Mouse (Mus musculus): ENCODE measurements at regions not wholly inside any gene's neighbourhood (a gene's known extent, or its start where the extent isn't known, plus 50 kb on each side); places are given as distances from the start of the nearest gene placed in this dataset.
A peak's percentile ranks its signal among the peaks of the same experiment; 100 is the strongest.

DNA sequence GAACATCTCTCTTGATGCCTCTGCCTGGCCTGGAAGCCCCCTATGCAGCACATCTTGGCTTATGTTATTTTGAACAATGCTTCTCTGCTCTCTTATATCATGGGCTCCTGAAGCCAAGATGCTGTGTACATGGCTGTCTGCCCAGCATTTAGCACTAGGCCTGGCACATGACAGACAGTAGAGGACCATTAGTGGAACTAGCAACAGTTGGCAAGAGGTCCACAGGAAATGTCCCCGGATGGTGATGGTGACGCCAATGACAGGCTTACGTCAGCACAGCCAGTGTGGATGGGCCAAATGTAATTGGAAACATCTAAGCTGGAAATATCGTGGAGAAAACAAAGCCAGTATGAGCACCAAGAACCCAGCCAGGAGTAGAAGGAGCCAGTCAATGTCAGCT is 567.1 kb upstream of the Mgmt start:
- WGBS = 83% methylated on average over 4 of the region's 4 CpGs
- Histone ChIP-seq H3K4me3 (no peak overlapping the region), H3K27ac (no peak overlapping the region), H3K27me3 (ENCODE audit: low read depth, poor library complexity, severe bottlenecking) (no peaks in the 10 kb centered on the region), H3K36me3 (no peaks in the 10 kb centered on the region), H3K9me3 (replicated peaks) (no peaks in the 10 kb centered on the region), H3K4me1 (peaks cover 8% of the 10 kb centered on the region; the same call in 1 of the 2 replicates)
- no peak for DNase-seq (ENCODE audit: low spot score)

DNA sequence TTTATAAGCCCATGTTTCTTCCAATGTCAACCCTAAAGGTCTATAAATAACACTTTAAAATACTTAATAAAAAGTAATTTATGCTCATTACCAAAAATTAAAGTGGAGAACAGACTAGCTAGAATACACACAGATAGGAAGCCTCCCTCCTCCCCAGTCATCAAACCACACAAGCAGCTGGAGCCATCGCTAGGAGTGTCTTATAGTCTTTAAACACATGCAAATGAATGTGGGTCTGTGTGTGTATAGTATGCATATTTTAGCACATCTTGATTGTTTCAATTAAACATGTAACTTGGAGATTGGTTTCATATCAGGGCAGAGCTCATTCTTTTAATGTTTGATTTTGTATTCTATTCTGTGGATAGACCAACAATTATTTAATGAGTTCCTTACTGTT is 564.0 kb upstream of the Mgmt start:
- Histone ChIP-seq H3K27ac (no peak overlapping the region), H3K9me3 (replicated peaks) (no peaks in the 10 kb centered on the region), H3K36me3 (no peaks in the 10 kb centered on the region), H3K4me1 (peaks cover 22% of the 10 kb centered on the region), H3K27me3 (ENCODE audit: low read depth, poor library complexity, severe bottlenecking) (no peaks in the 10 kb centered on the region), H3K4me3 (no peak overlapping the region)
- DNase-seq (ENCODE audit: low spot score) = no peak
- WGBS = 88% methylated on average over 1 of the region's 1 CpGs

DNA sequence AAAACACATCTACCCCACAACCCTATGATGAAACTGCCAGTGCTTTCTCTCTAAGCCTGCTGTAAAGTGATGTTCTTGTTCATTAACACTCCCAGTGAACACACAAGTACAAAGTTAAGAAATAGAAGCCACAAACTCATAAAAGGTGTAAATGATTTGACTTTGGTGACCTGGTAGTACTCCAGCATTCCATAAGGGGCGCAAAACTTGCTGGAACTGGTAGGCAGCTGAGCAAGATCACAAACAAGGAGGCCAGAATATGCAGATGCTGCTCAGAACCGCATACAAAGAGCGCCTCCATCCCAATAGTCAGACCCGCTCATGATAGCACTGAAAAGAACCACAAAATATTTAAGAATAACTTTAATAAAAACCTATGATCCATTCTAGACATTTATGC is 561.6 kb upstream of the Mgmt start:
- Histone ChIP-seq H3K4me1 (peaks cover 18% of the 10 kb centered on the region), H3K27me3 (ENCODE audit: low read depth, poor library complexity, severe bottlenecking) (no peaks in the 10 kb centered on the region), H3K4me3 (no peak overlapping the region), H3K27ac (no peak overlapping the region), H3K36me3 (no peaks in the 10 kb centered on the region), H3K9me3 (replicated peaks) (no peaks in the 10 kb centered on the region)
- WGBS = 33% methylated on average over 4 of the region's 4 CpGs
- DNase-seq (ENCODE audit: low spot score) = peak; percentile 42

DNA sequence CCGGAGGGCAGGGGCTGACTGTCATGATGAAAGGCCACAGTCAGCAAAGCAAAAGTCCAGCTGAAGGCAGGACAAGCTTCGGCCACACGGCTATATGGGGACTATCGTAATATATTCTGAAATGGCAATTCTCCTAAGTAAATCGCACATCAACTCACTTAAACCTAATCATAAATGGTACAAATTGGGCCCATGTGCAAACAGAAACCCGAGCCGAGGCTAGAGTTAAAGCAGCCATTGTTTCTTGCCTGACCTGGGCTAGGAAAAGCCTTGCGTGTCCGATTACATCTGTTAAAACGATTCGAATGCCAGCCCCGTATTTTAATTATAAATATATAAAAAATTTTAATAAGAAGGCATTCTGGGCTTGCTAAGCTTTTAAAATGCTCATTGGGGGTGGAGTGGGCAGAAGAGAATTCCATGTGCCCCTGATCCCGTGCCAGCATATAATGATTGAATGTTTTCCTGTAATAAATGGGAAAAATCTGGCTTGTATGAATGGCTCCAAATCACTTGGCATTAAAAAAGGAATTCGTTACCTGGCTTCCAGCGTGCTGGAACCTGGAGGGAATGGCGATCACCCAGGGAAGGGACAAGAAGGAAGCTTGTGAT is 552.7 kb upstream of the Mgmt start:
- H3K27ac ChIP-seq = peak overlapping the region; percentile 89
- peak; percentile 54 for DNase-seq (ENCODE audit: low spot score)
- H3K27me3 ChIP-seq (ENCODE audit: low read depth, poor library complexity, severe bottlenecking) = no peaks in the 10 kb centered on the region
- H3K4me1 ChIP-seq = peaks cover 34% of the 10 kb centered on the region
- H3K36me3 ChIP-seq = no peaks in the 10 kb centered on the region
- peak overlapping the region; percentile 19 for H3K4me3 ChIP-seq
- no peaks in the 10 kb centered on the region for H3K9me3 ChIP-seq (replicated peaks)
- 58% methylated on average over 16 of the region's 16 CpGs for WGBS

DNA sequence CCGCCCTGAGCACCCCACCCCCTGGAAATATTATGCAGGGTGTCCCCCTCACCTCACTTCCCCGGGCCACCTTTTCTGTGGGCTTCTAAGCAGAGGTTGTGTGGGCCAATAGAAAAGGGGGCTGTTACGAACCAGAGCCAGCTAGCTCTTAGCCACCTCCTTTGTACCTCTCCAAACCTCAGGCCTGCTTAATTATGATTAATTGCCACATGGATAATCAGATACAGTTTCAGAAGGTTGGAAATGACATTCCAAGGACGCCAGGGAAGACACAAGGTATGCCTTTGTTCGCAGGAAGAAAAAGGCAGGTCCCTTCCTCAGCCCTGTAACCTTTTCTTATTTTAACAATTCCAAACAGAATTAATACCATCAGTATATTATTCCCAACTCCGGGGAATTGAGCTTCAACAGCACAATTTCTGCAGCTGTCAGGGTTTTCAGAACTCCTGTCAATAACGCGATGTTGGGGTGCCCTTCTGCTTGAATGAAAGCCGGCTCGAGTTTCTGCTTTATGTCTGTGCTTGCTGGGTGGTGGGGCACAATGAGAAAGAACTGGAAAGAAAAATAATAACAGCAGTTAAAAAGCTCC is 552.1 kb upstream of the Mgmt start:
- peak overlapping the region; percentile 19 for H3K4me3 ChIP-seq

DNA sequence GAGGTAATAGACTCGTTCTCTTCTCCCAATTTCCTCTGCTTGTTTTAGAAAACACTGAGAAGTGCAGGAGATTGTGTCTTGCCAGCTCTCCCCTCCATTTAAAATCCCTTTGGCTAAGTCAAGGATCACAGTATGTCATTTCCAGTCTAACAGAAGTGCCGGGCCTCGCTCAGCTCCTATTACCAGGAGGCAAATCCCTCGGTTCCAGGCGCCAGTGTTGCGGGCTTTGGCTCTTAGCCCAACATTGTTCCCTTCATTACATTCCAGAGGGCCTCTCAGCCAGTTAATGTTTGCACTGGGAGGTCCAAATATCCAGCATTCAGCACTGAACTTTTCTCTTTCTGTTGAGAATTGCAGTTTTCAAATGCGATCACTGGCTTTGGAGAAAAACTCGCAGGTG is 551.6 kb upstream of the Mgmt start:
- no peaks in the 10 kb centered on the region for H3K36me3 ChIP-seq
- no peak overlapping the region for H3K4me3 ChIP-seq
- peaks cover 34% of the 10 kb centered on the region for H3K4me1 ChIP-seq
- peak overlapping the region; percentile 89 for H3K27ac ChIP-seq
- 22% methylated on average over 8 of the region's 8 CpGs for WGBS
- H3K9me3 ChIP-seq (replicated peaks) = no peaks in the 10 kb centered on the region
- peak; percentile 72 for DNase-seq (ENCODE audit: low spot score)
- H3K27me3 ChIP-seq (ENCODE audit: low read depth, poor library complexity, severe bottlenecking) = no peaks in the 10 kb centered on the region

More for the DNA sequence above, 552.1 kb upstream of the Mgmt start:
- DNase-seq (ENCODE audit: low spot score) = peak; percentile 56
- Histone ChIP-seq H3K9me3 (replicated peaks) (no peaks in the 10 kb centered on the region), H3K4me1 (peaks cover 34% of the 10 kb centered on the region), H3K27ac (peak overlapping the region; percentile 89), H3K27me3 (ENCODE audit: low read depth, poor library complexity, severe bottlenecking) (no peaks in the 10 kb centered on the region), H3K36me3 (no peaks in the 10 kb centered on the region)
- 35% methylated on average over 10 of the region's 10 CpGs for WGBS

DNA sequence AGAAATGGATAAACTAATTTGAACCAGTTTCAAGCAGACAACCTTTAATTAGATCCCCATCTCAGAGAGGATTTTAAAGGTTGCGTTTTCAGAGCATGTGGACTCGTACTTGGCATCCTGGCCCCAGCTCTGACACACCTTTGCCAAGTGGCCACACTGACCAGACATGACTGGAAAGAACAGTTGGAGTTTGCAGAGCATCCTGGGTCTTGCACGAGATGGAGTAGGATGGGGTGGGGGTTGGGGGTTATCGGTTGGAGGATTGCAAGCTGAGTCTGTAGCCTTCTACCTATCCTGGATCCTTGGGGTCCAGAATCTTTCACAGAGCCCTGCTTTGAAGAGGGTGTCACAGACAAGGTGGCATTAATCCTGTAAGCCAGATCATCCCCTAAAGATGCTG is 550.9 kb upstream of the Mgmt start:
- DNase-seq (ENCODE audit: low spot score) = peak; percentile 33
- Histone ChIP-seq H3K36me3 (no peaks in the 10 kb centered on the region), H3K4me3 (no peak overlapping the region), H3K27me3 (ENCODE audit: low read depth, poor library complexity, severe bottlenecking) (no peaks in the 10 kb centered on the region), H3K9me3 (replicated peaks) (no peaks in the 10 kb centered on the region), H3K27ac (peak overlapping the region; percentile 89), H3K4me1 (peaks cover 40% of the 10 kb centered on the region)
- WGBS = 79% methylated on average over 4 of the region's 4 CpGs

DNA sequence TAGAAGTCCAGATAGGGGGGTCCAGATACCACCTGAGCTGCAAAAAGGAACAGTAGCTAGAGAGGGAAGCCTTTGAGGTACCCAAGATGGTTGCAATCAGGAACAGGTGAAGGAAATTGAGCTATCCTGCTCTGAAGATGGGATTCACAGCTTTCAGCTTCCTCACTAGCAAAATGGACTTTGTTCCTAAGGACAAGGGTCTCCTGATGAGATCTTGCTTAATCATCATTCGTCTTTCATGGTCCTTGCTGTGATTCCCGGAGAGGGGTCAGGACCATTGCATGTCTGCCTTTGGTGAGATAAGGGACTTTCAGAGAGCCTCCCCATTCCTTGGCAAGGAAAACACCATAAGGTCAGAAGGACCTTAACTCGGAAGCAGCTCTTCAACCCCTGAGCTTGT is 549.4 kb upstream of the Mgmt start:
- Histone ChIP-seq H3K4me3 (no peak overlapping the region), H3K4me1 (peaks cover 44% of the 10 kb centered on the region), H3K27me3 (ENCODE audit: low read depth, poor library complexity, severe bottlenecking) (no peaks in the 10 kb centered on the region), H3K36me3 (no peaks in the 10 kb centered on the region), H3K9me3 (replicated peaks) (no peaks in the 10 kb centered on the region), H3K27ac (peak overlapping the region; percentile 89; the same call in 1 of the 2 replicates)
- DNase-seq (ENCODE audit: low spot score) = no peak
- 62% methylated on average over 3 of the region's 3 CpGs for WGBS

DNA sequence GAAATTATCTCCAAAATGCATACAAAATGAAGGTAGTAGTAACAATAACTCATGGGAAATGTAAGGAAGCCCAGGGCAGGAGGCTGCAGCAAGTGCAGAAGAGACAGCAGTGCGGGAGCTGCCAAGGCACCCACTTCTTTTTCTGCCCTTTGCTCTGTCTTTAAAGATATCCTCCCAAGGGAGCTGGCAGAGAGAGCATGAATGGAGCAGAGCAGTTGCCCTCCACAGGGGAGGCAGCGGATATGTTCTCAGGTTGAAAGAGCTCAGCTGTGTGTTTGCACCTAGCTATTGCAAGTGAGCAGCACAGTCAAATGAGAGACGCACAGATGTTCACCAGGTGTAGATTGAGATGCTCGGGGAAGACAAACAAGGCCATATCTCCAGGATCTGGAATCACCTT is 547.9 kb upstream of the Mgmt start:
- Histone ChIP-seq H3K9me3 (replicated peaks) (no peaks in the 10 kb centered on the region), H3K36me3 (no peaks in the 10 kb centered on the region), H3K4me1 (peaks cover 35% of the 10 kb centered on the region), H3K27ac (no peak overlapping the region), H3K27me3 (ENCODE audit: low read depth, poor library complexity, severe bottlenecking) (no peaks in the 10 kb centered on the region), H3K4me3 (no peak overlapping the region)
- WGBS = 67% methylated on average over 4 of the region's 4 CpGs
- peak; percentile 28 for DNase-seq (ENCODE audit: low spot score)

DNA sequence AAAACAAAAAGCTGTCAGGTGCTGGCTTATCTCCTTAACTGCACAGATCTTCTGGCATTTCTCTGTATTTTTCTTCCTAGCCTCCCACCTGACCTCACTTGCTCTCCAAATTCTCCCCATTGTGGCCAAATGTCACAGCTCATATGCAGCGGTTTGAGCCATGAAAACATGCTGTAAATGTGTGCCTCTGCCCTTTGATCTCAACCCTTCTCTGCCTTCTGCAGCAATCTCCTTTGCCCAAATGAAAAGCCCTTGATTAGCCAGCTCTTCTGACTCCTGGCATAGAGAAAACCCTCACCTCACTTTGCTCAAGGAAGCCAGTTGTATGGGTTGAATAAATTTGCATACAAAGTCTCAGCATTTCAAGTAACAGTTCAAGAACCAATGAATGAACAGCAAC is 546.1 kb upstream of the Mgmt start:
- H3K36me3 ChIP-seq = no peaks in the 10 kb centered on the region
- H3K9me3 ChIP-seq (replicated peaks) = no peaks in the 10 kb centered on the region
- H3K4me3 ChIP-seq = no peak overlapping the region
- no peak overlapping the region for H3K27ac ChIP-seq
- 40% methylated on average over 1 of the region's 1 CpGs for WGBS
- H3K4me1 ChIP-seq = peaks cover 17% of the 10 kb centered on the region
- H3K27me3 ChIP-seq (ENCODE audit: low read depth, poor library complexity, severe bottlenecking) = no peaks in the 10 kb centered on the region
- DNase-seq (ENCODE audit: low spot score) = no peak

DNA sequence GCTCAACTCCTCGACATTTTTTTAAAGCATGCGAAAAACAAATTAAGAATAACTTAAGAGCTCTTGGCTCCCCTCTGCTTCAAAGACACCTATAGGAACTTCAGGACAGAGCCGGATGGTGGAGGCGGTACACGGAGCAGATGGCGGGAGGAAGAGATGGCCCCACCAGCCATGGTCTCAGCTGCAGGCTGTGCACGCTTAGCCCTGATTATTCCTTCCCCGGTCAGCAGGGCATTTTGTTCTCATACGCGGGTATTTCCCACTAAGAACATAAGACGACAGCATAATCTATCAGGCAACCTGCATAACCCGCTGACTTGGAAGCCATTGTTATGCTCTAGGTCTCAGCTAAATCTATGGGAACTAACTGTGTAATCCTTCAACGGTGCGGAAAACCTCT is 544.8 kb upstream of the Mgmt start:
- H3K27me3 ChIP-seq (ENCODE audit: low read depth, poor library complexity, severe bottlenecking) = no peaks in the 10 kb centered on the region
- H3K27ac ChIP-seq = no peak overlapping the region
- H3K9me3 ChIP-seq (replicated peaks) = no peaks in the 10 kb centered on the region
- DNase-seq (ENCODE audit: low spot score) = no peak
- peaks cover 10% of the 10 kb centered on the region; the same call in 1 of the 2 replicates for H3K4me1 ChIP-seq
- H3K4me3 ChIP-seq = no peak overlapping the region
- no peaks in the 10 kb centered on the region for H3K36me3 ChIP-seq
- 94% methylated on average over 14 of the region's 14 CpGs for WGBS

DNA sequence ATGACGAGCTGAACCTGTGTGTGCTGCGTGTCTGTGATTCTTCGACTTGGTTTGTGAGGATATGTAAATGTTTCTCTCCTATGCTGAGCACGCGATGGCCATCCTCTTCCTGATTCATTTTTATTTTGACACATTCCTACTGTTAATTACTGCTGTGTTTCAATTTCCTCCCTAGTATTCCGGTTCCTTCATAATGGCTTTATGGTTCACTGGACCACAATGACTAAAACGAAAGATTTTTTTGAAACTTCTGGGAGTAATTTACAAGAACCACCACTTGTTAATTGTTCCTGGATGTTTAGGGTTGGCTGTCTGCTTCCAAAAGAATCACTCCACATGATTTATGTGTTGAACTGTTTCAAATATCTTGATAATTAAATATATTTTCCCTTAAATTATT is 537.4 kb upstream of the Mgmt start:
- H3K4me3 ChIP-seq = no peak overlapping the region
- peaks cover 23% of the 10 kb centered on the region for H3K4me1 ChIP-seq
- peak; percentile 29 for DNase-seq (ENCODE audit: low spot score)
- 69% methylated on average over 7 of the region's 7 CpGs for WGBS
- H3K27ac ChIP-seq = no peak overlapping the region
- H3K36me3 ChIP-seq = no peaks in the 10 kb centered on the region
- no peaks in the 10 kb centered on the region for H3K9me3 ChIP-seq (replicated peaks)
- no peaks in the 10 kb centered on the region for H3K27me3 ChIP-seq (ENCODE audit: low read depth, poor library complexity, severe bottlenecking)

DNA sequence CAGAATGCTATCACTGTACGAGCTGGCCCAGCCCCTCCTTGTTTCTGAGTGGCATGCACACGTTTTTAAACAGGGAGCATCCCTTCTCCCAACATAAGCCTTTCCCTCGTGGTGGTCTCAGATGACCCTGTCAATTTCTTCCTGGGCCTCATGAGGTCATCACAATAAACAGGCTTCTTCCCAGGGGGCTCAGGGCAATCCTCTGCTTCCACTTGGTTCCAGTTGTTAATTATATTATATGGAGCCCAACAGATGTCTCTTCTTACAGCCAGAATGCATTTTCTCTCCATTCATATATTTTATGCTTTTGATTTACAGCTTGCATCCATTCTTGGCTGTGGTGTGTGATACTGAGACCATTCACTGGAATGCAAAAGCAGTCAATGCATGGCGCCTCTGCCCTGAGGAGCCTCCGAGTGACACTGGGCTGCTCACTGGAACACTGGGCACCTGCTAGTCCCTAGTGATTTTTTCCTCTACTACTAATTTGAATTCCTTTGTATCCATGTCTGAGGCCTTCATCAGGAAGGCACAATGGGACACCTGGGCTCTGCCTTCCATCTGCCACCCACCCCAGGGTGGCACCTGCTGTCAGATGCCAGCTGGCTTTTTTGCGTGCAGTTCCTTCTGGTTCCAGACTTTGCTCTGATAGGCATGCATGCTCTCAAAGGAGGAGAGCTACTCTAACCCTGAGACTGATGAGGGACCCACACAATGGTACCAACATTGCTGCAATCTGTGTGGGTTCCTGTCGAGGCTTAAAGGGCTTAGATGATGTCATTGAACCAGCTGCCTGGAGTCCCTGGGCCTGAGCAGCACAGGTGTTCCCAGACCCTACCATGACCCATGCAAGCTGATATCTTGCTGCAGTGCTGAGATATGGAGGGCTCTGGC is 528.8 kb upstream of the Mgmt start:
- Histone ChIP-seq H3K4me3 (no peak overlapping the region), H3K27ac (no peak overlapping the region), H3K4me1 (peaks cover 6% of the 10 kb centered on the region; the same call in 1 of the 2 replicates), H3K36me3 (no peaks in the 10 kb centered on the region), H3K27me3 (ENCODE audit: low read depth, poor library complexity, severe bottlenecking) (no peaks in the 10 kb centered on the region), H3K9me3 (replicated peaks) (no peaks in the 10 kb centered on the region)
- WGBS = 76% methylated on average over 7 of the region's 7 CpGs
- no peak for DNase-seq (ENCODE audit: low spot score)

All from limb, embryonic 10.5 days (tissue).